Mouse (Mus musculus) 416B (cell line): ENCODE measurements at regions not wholly inside any gene's neighbourhood (a gene's known extent, or its start where the extent isn't known, plus 50 kb on each side); places are given as distances from the start of the nearest gene placed in this dataset.
A peak's percentile ranks its signal among the peaks of the same experiment; 100 is the strongest.

Experiments used
- DNase-seq: peaks from one replicate; pipeline ENCODE4 v3.0.0; 2011; ENCODE audit warnings: low read depth

- DNase-seq: peak; percentile 55
Observed at GRCm38 (mm10) chr12:32642493-32642892, 176.9 kb upstream of the Nampt start.

- DNase-seq: peak; percentile 48
Observed at GRCm38 (mm10) chr12:32653096-32653495, 166.2 kb upstream of the Nampt start.

GRCm38 (mm10) chr12:32656194-32656593, 163.2 kb upstream of the Nampt start:
- DNase-seq: no peak

- DNase-seq: peak; percentile 4
Observed at GRCm38 (mm10) chr12:32661782-32662413, 157.4 kb upstream of the Nampt start.

- no peak for DNase-seq
Observed at GRCm38 (mm10) chr12:32666040-32666439, 153.3 kb upstream of the Nampt start.

- DNase-seq: no peak
Observed at GRCm38 (mm10) chr12:32677908-32678307, 141.4 kb upstream of the Nampt start.

- DNase-seq: peak; percentile 9
Observed at GRCm38 (mm10) chr12:32678756-32679155, 140.6 kb upstream of the Nampt start.

DNA sequence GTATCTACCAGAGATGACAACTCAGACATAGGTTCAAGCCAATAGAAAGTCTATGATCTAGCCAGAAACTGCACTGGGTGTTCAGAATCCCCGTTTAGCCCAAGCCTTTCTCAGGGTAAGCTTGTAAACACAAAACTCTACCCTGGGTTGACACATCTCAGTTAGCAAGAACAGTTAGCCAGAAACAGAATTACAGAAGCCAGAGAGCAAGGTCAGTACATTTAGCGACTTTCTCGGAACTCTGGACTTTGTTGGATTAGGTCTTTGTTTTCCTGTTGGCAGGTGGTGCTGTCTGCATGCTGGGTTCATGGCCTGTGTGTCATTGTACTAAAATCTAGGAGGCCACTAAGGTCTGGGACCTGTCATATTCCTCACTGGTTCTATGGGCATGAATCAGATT, 137.4 kb upstream of the Nampt start:
- no peak for DNase-seq

GRCm38 (mm10) chr12:32683375-32683774, 136.0 kb upstream of the Nampt start:
- DNase-seq: no peak

- DNase-seq: no peak
Observed at GRCm38 (mm10) chr12:32685788-32686385, 133.5 kb upstream of the Nampt start.

GRCm38 (mm10) chr12:32689361-32689760, 130.0 kb upstream of the Nampt start:
- DNase-seq: no peak

GRCm38 (mm10) chr12:32690096-32690495, 129.2 kb upstream of the Nampt start:
- DNase-seq: no peak

GRCm38 (mm10) chr12:32692081-32692819, 127.1 kb upstream of the Nampt start:
- DNase-seq: no peak

GRCm38 (mm10) chr12:32692962-32693361, 126.4 kb upstream of the Nampt start:
- no peak for DNase-seq

DNA sequence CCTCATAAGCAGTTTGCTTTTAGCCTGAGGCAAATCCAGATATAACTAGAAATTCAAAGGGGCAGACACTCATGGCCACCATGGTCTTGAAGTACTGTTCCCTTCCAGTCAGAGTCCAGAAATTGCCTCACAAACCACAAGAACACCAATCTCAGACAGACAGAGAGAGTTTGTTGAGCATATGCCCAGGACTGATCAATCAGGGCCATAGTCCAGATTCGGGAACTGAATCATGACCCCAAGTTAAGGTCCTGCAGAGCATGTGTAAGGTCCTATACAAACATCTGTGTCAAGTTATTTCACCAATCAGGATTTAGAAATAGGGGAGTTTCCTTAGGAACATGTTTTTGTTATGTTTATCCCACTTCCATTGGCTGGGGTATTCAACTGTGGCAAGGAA, 125.7 kb upstream of the Nampt start:
- no peak for DNase-seq

- no peak for DNase-seq
Observed at GRCm38 (mm10) chr12:32696832-32697231, 122.5 kb upstream of the Nampt start.

DNA sequence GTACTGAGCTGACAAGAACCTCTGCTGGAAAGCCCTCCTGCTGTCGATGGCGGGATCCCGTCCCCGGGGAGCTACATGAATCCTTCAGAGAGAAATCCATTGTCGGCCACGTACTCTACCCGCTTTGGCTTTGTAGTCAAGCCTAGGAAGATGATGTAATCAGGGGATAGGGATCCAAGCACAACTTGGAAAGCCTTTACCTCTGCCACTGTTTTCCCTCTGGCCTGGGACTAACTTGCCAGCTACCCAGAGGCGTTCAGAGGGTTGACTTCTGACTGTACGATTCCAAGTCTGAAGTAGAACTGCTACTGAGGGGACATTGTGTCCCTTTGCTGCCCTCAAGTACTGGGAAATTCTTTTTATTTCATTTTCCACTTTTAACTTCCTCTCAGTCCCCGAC, 110.2 kb upstream of the Nampt start:
- DNase-seq: no peak

GRCm38 (mm10) chr12:32717129-32717921, 102.0 kb upstream of the Nampt start:
- no peak for DNase-seq

- no peak for DNase-seq
Observed at GRCm38 (mm10) chr12:32719203-32719602, 100.1 kb upstream of the Nampt start.

DNA sequence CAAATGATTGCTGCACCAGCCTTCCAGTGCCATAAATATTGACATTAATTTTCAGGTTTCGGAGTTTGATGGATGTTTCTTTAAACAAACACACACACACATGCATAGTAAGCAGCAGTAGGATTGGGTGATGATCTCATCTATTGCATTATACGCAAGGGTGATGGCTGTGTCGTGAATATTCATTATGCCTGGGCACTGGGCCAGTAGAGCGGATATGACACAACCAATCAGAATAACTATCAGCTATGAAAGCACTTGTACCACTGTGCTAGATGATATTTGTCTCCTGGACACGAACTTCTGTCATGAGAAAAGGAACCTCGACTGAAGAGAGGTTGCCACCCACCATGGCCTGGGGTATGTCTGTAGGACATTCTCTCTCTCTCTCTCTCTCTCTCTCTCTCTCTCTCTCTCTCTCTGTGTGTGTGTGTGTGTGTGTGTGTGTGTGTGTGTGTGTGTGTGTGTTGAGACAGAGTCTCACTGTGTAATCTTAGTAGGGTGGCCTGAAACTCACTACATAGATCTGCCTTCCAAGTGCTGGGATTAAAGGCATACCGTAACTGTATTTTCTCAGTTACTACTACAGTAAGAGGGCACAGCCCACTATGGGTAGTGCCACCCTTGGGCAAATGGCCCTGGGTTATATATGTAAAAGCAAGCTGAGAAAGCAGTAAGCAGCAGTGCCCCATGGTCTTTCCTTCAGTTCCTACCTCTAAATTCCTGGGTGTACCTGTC, 94.7 kb upstream of the Nampt start:
- DNase-seq: peak; percentile 23

GRCm38 (mm10) chr12:32727539-32727938, 91.8 kb upstream of the Nampt start:
- no peak for DNase-seq

DNA sequence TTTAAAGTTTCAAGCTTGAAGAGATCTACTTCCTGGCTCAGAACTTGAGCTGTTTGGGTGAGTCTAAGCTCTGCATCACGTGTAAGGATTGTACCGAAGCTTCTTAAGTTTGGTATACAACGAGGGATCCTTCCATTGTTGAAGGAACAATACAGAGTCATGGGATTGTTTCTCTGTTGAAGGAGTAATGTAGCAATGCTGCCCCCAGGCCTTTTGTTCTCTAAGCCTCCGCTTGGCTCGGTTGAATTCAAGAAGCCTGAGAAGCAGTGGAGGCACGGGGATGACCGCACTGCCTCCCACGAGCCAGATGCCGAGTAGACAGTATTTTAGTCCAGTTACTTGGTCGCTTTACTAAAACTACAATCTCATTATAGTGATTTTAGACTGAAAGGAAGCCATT, 90.9 kb upstream of the Nampt start:
- DNase-seq: no peak
